Mouse (Mus musculus): ENCODE data around the gene Lonrf2. TPM values are rescaled to one million over a fixed set of nuclear protein-coding genes. Genes with fewer than 3 reads are reported as not detected.

Lonrf2 gene
- 0.43 and 0.52 TPM in 2 replicates for polyA plus RNA-seq (2012; rRNA removed)

GRCm38 (mm10) chr1:38836477-38836872, at the start of gene Lonrf2:
Gene Lonrf2 (minus strand): TSS chr1:38836711.

Other genes with a start within 250 kb of the Lonrf2 start
- gene Aff3, start 171.8 kb downstream of the Lonrf2 start, polyA plus RNA-seq (2012; rRNA removed): 1.6 and 2.7 TPM in 2 replicates
- gene Chst10, start 61.5 kb upstream of the Lonrf2 start, polyA plus RNA-seq (2012; rRNA removed): 1.1 and 1.3 TPM in 2 replicates
- gene Nms, start 102.4 kb upstream of the Lonrf2 start, polyA plus RNA-seq (2012; rRNA removed): not detected in 2 replicates
- gene Pdcl3, start 148.9 kb upstream of the Lonrf2 start, polyA plus RNA-seq (2012; rRNA removed): 25.9 and 28.2 TPM in 2 replicates

Data from colon, adult 2 months (tissue).